Mouse (Mus musculus): ENCODE results near the gene Kif4. TPM values are rescaled to one million over a fixed set of nuclear protein-coding genes. Genes with fewer than 3 reads are reported as not detected.

Kif4 gene
- polyA plus RNA-seq, 1 experiment = not detected

- WGBS = 95% methylated on average over 4 of the region's 4 CpGs
These were observed 71.2 kb downstream of the Kif4 start for GRCm38 (mm10) chrX:100696776-100697175.

GRCm38 (mm10) chrX:100708032-100708431, 82.5 kb downstream of the Kif4 start:
- whole genome bisulfite sequencing = 91% methylated on average over 6 of the region's 6 CpGs
- TF ChIP-seq POLR2A (IDR thresholded peaks at IDR 0.05; ENCODE audit: insufficient read depth, low read depth, low read length) = no peak
- no peak for TF ChIP-seq CTCF (IDR thresholded peaks at IDR 0.05; ENCODE audit: insufficient read depth, low read depth, low read length)

More at GRCm38 (mm10) chrX:100696776-100697175, 71.2 kb downstream of the Kif4 start:
- Histone ChIP-seq H3K4me1 (ENCODE audit: control insufficient read depth, insufficient read depth, low read length) (no peaks in the 10 kb centered on the region), H3K27ac (ENCODE audit: insufficient read depth, low read depth, low read length) (no peak overlapping the region), H3K4me3 (ENCODE audit: insufficient read depth, low read depth, low read length) (no peak overlapping the region)
- TF ChIP-seq POLR2A (IDR thresholded peaks at IDR 0.05; ENCODE audit: insufficient read depth, low read depth, low read length) (no peak), CTCF (IDR thresholded peaks at IDR 0.05; ENCODE audit: insufficient read depth, low read depth, low read length) (no peak)

DNA sequence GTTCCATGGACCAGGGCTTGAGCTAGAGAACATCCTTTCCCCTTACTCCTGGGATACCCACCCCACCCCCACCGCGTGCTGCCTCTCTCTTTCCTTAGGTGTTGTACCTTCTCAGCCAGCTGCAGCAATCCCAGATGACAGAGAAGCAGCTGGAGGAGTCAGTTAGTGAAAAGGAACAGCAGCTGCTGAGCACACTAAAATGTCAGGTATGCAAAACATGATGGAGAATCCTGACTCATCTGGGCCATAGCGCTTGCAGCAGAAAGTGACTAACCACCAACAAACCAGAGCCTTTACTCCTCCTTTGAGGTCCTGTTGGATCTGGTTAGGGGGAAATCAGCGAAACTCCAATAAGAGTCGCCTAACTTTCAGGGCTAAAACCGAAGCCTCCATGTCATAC, 90.6 kb downstream of the Kif4 start:
- H3K27ac ChIP-seq (ENCODE audit: insufficient read depth, low read depth, low read length) = no peak overlapping the region
- H3K4me3 ChIP-seq (ENCODE audit: insufficient read depth, low read depth, low read length) = no peak overlapping the region
- 91% methylated on average over 6 of the region's 6 CpGs for WGBS
- TF ChIP-seq CTCF (IDR thresholded peaks at IDR 0.05; ENCODE audit: insufficient read depth, low read depth, low read length) (no peak), POLR2A (IDR thresholded peaks at IDR 0.05; ENCODE audit: insufficient read depth, low read depth, low read length) (no peak)
- H3K4me1 ChIP-seq (ENCODE audit: control insufficient read depth, insufficient read depth, low read length) = no peaks in the 10 kb centered on the region

More at GRCm38 (mm10) chrX:100708032-100708431, 82.5 kb downstream of the Kif4 start:
- H3K4me1 ChIP-seq (ENCODE audit: control insufficient read depth, insufficient read depth, low read length) = no peaks in the 10 kb centered on the region
- no peak overlapping the region for H3K27ac ChIP-seq (ENCODE audit: insufficient read depth, low read depth, low read length)
- H3K4me3 ChIP-seq (ENCODE audit: insufficient read depth, low read depth, low read length) = no peak overlapping the region

GRCm38 (mm10) chrX:100728947-100729346, 103.4 kb downstream of the Kif4 start:
- TF ChIP-seq CTCF (IDR thresholded peaks at IDR 0.05; ENCODE audit: insufficient read depth, low read depth, low read length) = no peak
- TF ChIP-seq POLR2A (IDR thresholded peaks at IDR 0.05; ENCODE audit: insufficient read depth, low read depth, low read length) = no peak
- Histone ChIP-seq H3K27ac (ENCODE audit: insufficient read depth, low read depth, low read length) (no peak overlapping the region), H3K4me3 (ENCODE audit: insufficient read depth, low read depth, low read length) (no peak overlapping the region), H3K4me1 (ENCODE audit: control insufficient read depth, insufficient read depth, low read length) (peaks cover 15% of the 10 kb centered on the region)
- 50% methylated on average over 1 of the region's 1 CpGs for whole genome bisulfite sequencing

- Histone ChIP-seq H3K27ac (ENCODE audit: insufficient read depth, low read depth, low read length) (no peak within 1 kb of the TSS), H3K4me3 (ENCODE audit: insufficient read depth, low read depth, low read length) (0 out of 2 replicates have a peak within 1 kb of the TSS, but pooled peaks have one; percentile 0), H3K4me1 (ENCODE audit: control insufficient read depth, insufficient read depth, low read length) (peaks cover 15% of the 10 kb centered on the region)
- 21% methylated on average over 8 of the region's 8 CpGs for WGBS
- TF ChIP-seq CTCF (IDR thresholded peaks at IDR 0.05; ENCODE audit: insufficient read depth, low read depth, low read length) (no peak), POLR2A (IDR thresholded peaks at IDR 0.05; ENCODE audit: insufficient read depth, low read depth, low read length) (no peak)
These were observed 104.2 kb downstream of the Kif4 start, which contains the start of gene Gdpd2 for GRCm38 (mm10) chrX:100729665-100730188. TSS of gene Gdpd2 (plus strand) at chrX:100729873.

- H3K27ac ChIP-seq (ENCODE audit: insufficient read depth, low read depth, low read length) = no peak overlapping the region
- peaks cover 15% of the 10 kb centered on the region for H3K4me1 ChIP-seq (ENCODE audit: control insufficient read depth, insufficient read depth, low read length)
- H3K4me3 ChIP-seq (ENCODE audit: insufficient read depth, low read depth, low read length) = 0 out of 2 replicates have a peak overlapping the region, but pooled peaks have one; percentile 0
- 37% methylated on average over 8 of the region's 8 CpGs for WGBS
- TF ChIP-seq CTCF (IDR thresholded peaks at IDR 0.05; ENCODE audit: insufficient read depth, low read depth, low read length) = no peak
- no peak for TF ChIP-seq POLR2A (IDR thresholded peaks at IDR 0.05; ENCODE audit: insufficient read depth, low read depth, low read length)
These were observed 104.7 kb downstream of the Kif4 start for GRCm38 (mm10) chrX:100730266-100730665.

DNA sequence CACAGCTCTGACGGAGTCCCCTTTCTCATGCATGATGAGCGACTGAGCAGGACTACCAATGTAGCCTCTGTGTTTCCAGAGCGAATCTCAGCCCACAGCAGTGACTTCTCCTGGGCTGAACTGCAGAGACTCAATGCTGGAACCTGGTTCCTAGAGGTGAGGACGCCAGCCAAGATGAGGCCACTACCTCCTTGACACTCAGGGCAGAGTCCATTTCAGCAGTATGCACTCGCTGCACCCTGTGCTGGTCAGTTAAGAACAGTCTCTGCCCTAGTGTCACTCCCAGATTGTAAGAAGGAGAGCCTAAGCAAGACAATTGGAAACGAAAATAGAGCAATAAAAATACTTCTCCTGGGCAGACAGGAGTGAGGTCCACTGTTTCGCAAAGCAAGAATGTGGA, 108.8 kb downstream of the Kif4 start:
- Histone ChIP-seq H3K27ac (ENCODE audit: insufficient read depth, low read depth, low read length) (no peak overlapping the region), H3K4me3 (ENCODE audit: insufficient read depth, low read depth, low read length) (no peak overlapping the region), H3K4me1 (ENCODE audit: control insufficient read depth, insufficient read depth, low read length) (peaks cover 11% of the 10 kb centered on the region)
- 87% methylated on average over 7 of the region's 7 CpGs for WGBS
- no peak for TF ChIP-seq CTCF (IDR thresholded peaks at IDR 0.05; ENCODE audit: insufficient read depth, low read depth, low read length)
- no peak for TF ChIP-seq POLR2A (IDR thresholded peaks at IDR 0.05; ENCODE audit: insufficient read depth, low read depth, low read length)

- 20% methylated on average over 14 of the region's 14 CpGs for WGBS
- Histone ChIP-seq H3K4me3 (ENCODE audit: insufficient read depth, low read depth, low read length) (peak overlapping the region; percentile 58), H3K27ac (ENCODE audit: insufficient read depth, low read depth, low read length) (peak overlapping the region; percentile 89), H3K4me1 (ENCODE audit: control insufficient read depth, insufficient read depth, low read length) (peaks cover 10% of the 10 kb centered on the region)
- TF ChIP-seq POLR2A (IDR thresholded peaks at IDR 0.05; ENCODE audit: insufficient read depth, low read depth, low read length) (no peak), CTCF (IDR thresholded peaks at IDR 0.05; ENCODE audit: insufficient read depth, low read depth, low read length) (no peak)
These were observed 113.4 kb downstream of the Kif4 start for GRCm38 (mm10) chrX:100738918-100739317.

- H3K4me1 ChIP-seq (ENCODE audit: control insufficient read depth, insufficient read depth, low read length) = peaks cover 10% of the 10 kb centered on the region
- H3K4me3 ChIP-seq (ENCODE audit: insufficient read depth, low read depth, low read length) = peak overlapping the region; percentile 58
- peak overlapping the region; percentile 89 for H3K27ac ChIP-seq (ENCODE audit: insufficient read depth, low read depth, low read length)
- WGBS = 18% methylated on average over 10 of the region's 10 CpGs
- TF ChIP-seq POLR2A (IDR thresholded peaks at IDR 0.05; ENCODE audit: insufficient read depth, low read depth, low read length) (no peak), CTCF (IDR thresholded peaks at IDR 0.05; ENCODE audit: insufficient read depth, low read depth, low read length) (no peak)
These were observed 113.9 kb downstream of the Kif4 start for GRCm38 (mm10) chrX:100739443-100739842.

All from olfactory bulb, adult 2 months (tissue).